Mouse (Mus musculus): Measurements from ENCODE around the gene Mtx1.

DNA sequence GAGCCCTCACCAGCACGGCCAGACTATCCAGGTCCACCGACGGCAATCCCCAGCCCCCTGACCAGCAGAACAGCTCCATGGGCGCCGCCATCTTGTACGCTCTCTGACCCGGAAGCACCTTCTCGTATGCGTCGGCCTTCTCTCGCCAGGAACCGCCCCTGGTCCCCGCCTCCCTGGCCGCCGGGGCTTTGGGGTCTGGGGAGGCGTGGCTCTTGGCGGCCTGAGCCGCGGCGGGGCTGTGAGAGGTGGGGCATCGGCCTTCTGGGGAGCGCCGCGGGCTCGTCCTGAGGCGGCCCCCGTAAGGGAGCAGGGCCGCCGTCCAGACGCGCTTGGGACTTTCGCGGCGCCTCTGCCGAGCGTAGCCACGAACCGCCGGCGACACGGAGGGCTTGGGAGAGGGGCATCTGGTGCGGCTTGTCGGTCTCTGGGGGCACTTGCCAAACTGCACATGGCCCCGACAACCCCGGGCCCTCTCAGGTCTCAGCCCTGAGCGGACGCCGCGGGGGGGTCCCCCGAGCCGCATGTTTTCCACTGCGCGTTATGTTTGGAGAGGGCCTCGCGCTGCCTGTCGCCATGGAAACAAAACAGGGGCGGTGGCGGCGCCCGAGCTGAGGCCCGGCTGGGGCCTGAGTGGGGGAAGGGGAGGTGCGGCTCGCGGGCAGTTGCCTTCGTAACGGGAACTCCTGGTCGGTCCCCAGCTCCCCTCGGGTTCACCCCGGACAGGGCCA, 12.9 kb downstream of the Mtx1 start:
- TF ChIP-seq CTCF (IDR thresholded peaks at IDR 0.05; ENCODE audit: low read depth) (no peak), EP300 (IDR thresholded peaks at IDR 0.05; ENCODE audit: low read depth) (no peak)
